Mouse (Mus musculus): ENCODE results near the gene Arglu1.

DNA sequence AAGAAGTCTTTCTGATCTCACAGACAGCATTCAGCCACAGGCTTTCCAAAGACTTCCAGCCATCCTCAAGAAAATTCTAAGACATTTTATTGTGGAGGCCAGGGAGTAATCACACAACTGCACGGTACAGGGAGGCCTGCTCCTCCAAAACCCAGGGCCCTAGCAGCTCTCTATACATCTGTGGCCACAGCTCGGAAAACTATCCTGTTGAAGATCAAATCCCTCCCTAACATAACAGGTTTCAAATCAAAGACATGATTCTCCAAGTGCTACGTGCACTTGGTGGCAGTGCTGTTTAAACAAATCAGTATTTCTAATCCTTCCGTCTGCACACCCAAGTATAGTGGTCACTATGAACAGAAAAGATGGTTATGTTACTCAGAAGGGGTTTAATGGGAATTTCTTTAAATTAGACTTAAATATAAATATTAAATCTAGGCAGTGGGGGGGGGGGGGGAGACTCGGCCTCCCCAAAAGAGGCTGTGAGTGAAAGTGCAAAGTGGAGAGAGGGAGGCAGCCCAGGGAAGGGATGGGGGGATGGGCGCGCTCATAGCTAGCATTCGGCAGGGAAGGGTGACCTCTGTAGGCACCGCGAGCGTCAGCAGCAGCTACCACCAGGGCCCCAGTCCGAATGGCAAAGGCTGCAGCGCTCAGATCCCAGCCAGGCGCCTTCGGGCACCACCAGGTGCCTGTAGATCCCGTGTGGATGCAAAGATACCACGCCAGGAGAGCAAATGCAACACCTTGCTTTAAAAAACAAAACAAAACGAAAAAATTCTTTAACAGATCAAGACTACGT is 31.7 kb downstream of the Arglu1 start:
- TF ChIP-seq GATA1 (IDR thresholded peaks at IDR 0.05; ENCODE audit: low read length) (no peak), TAL1 (IDR thresholded peaks at IDR 0.05; ENCODE audit: low read length) (no peak)
